Mouse (Mus musculus): Measurements from ENCODE around the gene Plekhm1.

Gene Plekhm1

DNA sequence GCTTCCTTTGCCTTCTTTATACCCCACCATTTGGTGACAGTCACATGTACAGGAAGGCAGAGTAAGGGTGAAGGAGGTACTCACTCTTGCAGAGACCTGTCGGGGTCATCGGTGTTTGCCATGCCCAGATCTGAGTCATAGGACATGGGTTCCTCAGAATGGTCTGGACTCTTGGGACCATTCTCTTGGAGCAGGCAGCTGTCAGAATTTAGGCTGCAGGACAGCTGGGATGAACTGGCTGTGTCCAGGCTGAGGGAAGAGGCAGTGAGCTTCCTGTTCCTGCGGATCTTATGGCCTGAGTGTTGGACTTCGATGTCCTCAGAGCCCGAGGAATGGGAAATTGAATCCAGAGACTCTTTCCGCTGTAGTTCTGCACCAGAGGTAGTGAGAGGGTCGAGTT is 17.9 kb downstream of the Plekhm1 start:
- no peak for DNase-seq (ENCODE audit: low read depth)

DNA sequence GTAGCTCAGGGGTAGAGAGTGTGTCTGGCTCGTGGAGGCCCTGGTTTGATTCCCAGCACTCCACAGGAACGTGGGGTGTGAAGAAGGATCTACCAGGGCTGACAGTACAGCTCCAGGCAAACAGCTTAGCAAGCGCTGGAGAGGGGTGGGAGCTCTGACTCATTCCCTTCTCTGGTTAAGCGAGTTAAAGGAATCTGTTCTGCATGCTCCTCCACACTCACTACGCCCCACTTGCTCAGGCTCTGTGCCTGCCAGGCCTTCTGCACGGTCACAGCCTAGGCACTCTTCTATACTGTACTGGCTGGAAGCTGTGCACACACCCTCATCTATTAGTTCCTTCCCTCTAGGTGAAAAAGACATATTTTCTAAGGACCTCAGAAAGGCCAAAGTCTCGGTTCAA is 18.5 kb downstream of the Plekhm1 start:
- no peak for DNase-seq (ENCODE audit: low read depth)

DNA sequence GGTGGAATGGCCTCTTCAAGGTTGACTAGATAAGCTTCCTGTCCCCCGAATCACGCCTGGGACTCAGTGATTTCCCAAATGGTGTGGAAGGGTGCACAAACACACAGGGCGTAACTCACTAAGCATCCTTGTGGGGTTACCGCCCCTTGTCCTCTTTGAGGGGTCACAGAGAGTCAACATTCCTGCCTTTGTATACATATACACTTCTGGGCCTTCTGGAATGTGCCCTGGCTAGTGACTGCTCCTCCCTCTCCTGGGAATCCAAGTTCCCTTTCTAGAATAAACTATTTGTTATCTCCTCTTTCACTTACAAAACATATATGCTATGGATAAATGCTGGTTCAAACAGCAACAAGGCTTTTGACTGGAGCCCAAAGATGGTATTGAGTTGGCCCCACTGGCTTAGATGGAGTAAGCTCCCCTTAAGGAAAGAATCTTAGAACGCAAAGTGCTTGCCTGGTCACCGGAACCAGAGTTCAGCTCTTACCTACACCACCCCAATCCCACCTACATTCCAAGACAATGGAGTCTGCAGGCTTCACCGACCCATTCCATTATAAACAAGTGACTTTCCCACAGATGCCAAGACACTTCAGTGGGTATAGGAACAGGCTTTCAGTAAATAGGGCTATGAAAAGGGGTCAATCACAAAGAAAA is 24.5 kb downstream of the Plekhm1 start:
- no peak for DNase-seq (ENCODE audit: low read depth)

DNA sequence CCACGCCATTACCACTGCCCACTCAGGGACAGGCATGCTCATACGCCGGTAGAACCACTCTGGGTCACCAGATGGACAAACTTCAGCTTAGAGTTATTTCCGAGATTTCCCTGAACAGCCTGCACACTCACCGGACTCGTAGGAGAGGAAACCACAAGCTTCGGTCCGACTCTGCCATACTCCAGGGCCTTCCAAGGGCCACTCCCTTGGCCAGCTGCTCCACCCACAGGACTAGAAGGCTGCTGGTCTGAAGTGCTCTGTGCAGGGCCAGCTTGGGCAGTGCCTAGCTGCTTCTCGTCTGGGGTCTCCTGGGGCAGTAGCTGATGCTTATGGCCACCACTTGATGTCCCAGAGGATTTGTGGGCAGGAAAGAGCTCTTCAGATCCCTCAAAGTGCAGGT is 25.7 kb downstream of the Plekhm1 start:
- no peak for DNase-seq (ENCODE audit: low read depth)

DNA sequence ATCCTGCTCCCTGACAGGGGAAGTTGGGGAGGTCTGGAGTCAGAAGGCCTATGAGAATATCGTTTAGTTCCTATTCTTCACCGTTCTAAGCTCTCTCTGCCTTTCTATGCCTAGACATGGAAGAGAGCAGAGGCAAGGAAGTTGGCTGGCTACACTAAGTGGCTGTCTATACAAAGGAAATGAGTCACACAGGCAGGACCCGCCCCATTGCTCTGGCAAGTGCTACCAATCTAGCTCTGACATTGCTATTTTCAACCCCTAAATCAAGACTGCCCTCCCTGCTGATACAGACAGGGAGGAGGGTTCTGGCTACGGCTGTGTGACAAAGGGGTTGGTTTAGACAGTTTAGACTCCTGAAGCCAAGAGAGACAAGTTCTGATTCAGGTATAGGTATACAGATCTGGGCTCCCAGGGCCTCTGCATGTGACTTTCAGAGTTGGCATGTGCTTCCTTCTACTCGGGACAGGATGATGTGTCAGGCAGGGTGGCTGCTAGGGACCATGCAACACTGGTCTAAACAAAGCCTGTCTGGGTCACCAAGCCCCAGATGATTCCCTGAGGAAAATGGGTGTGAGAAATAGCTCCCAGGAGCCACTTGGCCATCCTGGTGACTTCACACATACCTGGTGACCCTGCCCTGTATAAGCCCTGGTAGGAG is 30.4 kb downstream of the Plekhm1 start:
- DNase-seq (ENCODE audit: low read depth): peak; percentile 87

DNA sequence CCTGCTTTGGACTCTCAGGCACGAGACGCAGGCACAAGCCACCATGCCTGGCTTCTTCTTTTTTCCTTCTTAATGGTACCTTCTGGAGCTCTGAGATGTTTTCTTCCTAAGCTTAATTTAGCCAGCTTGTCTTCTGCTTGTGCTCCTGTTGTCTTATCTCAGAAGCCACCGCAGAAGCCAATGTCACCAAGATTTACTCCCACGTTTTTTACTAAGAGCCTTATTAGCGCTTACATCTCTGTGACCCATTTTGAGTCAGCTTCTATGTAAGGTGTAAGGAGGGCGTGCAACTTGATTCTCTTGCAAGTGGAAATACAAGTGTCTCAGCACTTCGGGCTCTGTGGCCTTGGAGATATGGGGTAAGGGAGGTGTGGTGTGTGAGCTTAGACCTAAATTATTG is 31.0 kb downstream of the Plekhm1 start:
- DNase-seq (ENCODE audit: low read depth): no peak

DNA sequence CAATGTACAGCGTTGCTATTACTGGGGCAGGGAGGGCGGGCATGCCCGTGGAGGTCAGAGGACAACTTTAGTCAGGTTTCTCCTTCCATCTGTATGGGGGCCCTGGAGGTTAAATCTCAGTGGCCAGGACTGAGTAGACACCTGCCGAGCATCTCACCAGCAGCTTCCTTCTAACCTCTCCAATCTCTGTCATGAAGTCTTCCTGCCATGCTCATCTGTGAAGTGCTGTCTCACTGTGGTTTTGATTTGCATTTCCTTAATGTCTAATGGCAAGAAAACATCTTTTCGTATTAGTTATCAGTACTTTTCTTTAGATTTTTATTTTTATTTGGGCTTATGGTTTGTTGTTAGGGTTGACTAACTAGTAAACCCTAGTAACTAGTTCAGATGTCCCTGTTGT is 32.0 kb downstream of the Plekhm1 start:
- DNase-seq (ENCODE audit: low read depth): no peak

DNA sequence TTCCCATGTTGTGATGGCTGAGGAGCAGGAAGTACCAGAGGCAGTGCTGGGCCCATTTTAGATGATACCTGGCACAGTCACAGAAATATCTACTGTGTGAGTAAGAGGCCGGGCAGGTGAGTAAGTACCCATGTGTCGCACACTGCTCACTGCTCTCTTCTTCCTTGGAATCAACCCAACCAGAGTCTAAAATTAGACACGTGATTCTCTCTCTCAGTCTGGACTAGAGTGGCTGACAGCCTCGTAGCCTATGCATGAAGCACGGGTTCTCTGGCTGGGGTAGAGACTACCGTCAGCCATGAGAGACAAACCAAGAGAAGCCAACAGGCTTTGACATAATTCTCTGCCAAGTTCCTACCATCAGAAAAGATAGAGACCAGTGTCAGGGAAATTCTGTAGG is 34.1 kb downstream of the Plekhm1 start:
- no peak for DNase-seq (ENCODE audit: low read depth)

DNA sequence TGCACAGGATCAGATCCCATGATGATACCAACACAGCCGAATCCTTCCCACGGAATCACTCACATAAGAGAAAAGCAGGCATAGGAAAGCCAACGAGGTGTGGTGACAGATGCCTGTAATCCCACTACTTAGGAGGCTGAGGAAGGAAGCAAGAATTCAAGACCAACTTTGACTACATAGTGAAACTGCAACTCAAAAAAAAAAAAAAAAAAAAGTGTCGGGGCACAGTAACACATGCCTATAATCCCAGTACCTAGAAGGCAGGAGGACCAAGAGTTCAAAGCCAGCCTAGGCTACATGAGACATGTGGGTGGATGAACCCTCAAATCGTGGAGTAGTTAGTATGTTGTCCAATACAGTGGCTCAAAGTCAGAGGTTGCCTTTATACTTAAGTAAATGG is 36.7 kb downstream of the Plekhm1 start:
- no peak for DNase-seq (ENCODE audit: low read depth)

DNA sequence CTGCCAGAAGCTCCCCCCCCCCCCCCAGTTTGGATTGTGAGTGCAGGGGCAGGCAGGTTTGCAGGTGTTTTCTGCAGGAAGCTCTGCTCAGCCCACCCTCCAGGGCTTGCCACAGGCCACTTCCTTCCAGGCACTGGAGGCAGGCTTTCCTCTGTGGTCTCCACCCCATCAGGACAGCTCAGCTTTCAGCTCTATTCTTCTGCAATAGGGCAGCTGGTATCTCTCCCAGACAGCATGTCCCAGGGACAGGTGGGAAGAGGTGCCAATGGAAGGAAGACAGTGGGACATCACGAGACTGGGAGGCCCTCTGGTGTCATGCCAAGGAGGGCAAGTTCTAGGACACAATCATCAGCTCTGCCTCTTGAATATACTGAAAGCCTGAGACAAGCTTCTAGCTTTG is 37.2 kb downstream of the Plekhm1 start:
- DNase-seq (ENCODE audit: low read depth): no peak

DNA sequence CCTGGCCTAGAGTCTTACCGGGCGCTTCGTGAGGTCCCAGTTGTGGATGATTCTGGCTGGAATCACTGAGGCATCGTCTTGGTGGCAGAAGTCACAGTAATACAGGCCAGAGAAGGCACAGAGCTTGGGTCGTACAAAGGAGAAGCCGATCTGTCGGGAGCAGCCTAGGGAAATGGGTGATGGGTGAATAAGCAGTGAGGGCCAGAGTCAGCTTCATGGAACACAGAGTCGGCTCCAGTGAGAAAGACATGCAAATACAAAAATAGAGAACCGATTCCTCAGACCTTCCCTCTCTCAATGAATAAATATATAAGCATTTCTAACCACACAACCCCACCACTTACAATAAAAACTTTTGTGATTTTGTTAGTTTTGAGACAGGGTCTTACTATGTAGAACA is 38.6 kb downstream of the Plekhm1 start:
- DNase-seq (ENCODE audit: low read depth): no peak

DNA sequence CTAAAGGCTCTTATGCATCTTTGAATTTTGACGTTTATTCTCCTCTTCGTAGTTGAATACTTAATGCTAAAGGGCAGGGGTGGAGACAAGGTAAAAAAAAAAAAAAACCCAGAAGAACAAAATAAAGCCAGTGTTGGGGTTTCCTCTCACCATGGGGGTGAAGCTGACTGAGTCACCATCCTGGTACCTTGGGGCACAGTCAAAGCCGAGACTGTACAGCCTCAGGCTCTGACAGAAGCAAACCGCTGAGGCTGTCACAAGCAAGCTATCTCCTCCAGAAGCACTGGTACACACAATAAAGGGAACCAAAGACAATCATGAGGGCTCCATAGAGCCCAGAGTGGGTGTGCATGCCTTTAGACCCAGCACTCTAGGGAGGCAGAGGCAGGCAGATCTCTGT is 39.9 kb downstream of the Plekhm1 start:
- DNase-seq (ENCODE audit: low read depth): no peak

DNA sequence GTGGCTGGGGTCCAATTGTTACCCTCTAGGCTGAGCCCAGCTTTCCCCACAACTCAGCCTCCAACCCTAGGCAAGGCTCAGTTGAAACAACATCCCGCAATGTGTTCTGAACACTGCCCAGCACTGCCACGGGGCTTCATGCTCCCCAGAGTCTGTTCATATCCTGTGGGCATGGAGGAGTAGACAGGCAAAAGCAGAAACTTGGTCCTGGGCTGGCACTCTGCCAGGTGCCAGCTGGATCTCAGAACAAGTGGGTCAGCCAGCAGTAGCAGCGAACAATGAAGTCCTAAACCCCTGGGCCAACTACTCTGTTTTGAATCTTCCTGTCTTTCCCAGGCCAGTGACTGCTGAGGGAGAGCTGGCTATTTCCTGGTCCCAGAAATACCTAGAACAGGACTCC is 40.4 kb downstream of the Plekhm1 start:
- DNase-seq (ENCODE audit: low read depth): no peak

DNA sequence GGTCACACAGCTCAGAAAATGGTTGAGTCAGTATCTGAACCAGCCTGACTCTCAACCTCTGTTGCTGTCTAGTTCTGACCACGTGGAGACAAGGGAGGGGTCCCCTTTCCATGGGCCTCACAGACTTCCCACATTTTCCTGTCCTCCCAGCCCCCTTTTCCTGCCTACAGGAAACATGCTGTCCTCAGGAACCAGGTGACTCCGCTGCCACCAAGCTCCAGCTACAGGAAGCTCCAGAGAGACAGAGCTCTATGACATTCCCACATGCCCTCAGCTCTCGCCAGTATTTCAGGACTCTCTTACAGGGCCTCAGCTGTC is 41.3 kb downstream of the Plekhm1 start:
- DNase-seq (ENCODE audit: low read depth): no peak

DNA sequence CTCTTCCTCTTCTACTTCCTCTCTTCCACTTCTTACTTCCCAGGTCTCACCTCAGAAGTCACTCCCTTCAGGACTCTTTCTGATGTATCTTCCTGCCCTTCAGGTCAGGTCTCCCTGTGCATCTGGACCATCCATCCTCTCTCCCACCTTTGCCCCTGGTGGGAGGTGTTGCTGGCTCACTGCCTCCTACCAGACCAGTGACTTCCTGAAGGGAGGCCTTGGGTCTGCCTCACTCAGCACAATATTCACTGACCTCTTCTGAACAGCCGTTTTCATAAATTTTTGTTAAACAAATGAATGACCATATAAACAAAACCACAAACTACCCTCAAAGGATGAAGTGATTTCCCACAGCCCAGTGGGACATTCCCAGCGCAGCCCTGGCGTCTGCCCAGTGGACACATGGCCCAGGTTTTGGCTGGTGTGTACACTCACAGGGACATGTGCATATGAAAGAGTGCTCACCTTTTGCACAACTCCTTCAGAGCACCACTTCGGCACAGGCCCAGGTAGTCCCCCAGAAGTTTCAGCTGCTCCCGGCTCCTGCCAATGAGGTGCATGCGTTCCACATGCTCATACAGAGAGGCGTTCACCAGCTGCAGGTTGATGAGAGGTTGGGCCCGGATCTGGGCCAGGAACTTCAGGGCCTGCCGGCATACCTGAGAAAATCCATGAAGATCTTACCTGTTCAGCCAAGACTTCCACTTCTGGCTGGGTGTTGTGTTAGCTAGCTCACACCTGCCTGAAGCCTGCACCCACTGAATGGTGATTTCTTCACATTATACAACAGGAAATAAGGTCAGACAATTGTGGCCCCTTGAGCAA is 41.9 kb downstream of the Plekhm1 start:
- no peak for DNase-seq (ENCODE audit: low read depth)

DNA sequence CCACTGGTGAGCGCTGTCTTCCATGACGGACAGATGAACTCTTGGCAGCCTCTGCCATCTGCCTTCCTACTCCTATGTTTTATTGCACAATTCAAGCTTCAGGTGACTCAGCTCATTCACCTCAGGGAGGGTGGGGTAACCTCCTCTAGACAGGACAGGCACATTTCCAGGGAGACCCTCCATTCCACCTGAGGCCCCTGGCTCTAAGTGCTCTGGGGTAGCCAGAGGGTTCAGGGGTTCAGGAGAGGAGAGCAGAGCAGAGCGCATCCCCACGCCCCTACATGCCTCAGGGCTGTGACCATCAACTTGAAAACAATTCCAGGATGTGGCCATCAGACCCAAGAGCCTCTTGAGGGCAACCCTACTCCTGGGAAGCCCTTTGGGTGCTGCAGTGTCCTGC is 47.0 kb downstream of the Plekhm1 start:
- DNase-seq (ENCODE audit: low read depth): no peak

DNA sequence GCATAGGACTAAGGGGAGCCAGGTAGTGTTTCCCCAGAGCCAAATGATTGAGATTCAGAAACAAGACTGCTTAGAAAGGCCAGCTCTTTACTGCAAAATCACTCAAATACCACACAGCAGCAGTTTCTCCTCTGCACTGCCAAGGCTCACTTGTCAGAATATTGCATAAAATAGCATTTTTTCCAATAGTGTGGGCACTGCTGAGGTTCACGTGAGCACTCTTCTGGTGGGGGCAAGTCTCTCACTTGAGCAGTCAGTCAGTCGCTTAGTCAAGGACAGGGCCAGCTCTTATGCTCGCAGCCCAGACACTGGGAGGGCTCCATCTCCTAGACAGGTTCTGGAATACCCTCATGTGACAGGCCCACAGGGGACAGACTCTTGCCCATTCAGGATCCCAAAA is 47.5 kb downstream of the Plekhm1 start:
- DNase-seq (ENCODE audit: low read depth): no peak

DNA sequence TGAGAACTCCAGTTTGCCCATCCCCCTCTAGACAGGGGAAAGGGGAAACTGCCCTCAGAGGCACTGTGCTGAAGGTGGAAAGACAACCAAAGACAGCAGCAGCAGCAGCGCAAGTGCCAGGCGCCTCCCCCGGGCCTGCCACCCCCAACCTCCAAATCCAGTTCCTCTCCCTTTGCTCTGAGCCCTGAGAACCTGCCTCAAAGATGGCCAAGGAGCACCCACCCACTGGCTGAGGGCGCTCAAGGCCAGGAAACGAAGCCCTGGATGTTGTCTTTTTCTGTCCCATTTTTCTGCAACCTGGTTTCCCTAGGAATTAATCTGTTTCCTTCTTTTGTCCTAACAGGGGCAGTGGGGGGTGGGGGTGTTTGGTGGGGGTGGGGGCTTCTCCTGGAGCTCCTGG is 48.2 kb downstream of the Plekhm1 start:
- DNase-seq (ENCODE audit: low read depth): no peak

DNA sequence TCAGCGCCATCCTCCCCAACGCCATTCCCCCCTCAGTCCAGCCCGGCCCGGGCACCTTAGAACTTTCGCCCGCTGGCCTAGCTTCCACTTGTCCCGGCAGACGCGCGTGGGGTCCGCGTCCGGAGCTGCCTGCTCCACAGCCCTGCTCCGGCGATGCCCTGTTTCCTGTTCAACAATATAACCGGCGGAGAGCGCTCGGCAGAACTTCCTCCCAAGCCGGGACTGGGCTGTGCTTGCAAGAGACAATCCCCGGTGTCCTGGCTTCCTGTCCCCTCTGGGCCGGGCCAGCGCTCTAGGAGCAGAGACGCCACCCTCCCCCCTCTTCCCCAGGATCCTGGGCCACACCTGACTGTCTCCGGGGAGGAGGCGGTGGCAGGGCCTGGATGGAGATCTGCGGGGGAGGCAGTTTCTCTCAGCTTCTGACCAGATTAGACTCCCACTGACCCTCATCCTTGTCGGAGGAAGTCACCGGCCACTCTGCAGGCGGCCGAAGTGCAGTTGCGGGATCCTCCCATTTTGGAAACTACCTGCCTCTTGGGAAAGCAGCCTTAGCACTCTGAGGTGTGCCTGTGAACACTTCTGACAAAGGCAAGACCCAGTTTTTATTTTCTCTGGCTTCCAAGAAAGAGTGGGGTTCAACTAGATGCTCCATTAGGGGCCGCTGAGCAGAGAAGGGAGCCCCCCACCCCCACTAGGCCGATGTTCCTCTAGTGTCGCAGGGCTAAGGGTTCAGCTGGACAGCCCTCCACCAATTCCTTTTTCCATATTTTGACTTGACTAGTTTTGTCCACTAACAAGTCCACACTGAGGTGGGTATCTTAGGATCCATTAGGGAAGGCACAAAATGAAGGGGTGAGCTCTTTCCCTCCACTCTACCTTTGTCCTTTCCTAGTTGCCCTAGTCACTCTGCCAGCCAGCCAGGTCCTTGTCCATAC is 49.0 kb downstream of the Plekhm1 start, which contains the start of gene Arhgap27:
TSS of gene Arhgap27 (minus strand) at position 479 of the 935 bp plus-strand sequence.
- no peak for DNase-seq (ENCODE audit: low read depth)

DNA sequence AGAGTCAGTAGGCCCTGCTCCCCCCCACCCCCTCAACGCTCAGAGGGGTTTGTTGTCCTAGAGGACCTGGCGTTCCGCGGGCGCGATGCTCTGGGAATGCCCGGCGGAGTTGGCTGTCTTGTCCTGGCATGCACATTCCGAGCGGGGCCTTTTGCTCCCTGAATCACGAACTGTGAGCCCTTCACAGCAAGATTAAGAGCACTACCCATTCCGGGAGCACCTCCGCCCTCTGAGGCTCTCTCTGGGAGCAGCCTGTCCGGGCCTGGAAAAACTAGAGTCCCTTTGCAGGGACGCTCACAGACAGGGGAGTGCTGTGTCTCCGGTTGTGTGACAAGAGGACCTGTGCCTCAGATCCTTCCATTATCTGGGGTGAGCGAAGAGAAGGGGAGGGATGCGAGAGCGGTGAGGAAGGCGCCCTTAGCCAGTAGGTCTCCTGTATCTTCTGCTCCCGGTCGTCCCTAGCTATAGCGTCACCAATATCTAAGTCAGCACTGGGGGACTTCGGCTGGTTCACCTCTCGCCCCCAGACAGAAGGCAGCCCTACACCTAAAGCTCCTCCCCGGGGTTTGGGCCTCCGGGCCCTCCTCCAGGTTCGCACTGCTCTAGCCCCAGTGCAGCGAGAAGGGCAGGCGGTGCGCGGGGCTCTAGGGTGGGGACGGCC is 49.8 kb downstream of the Plekhm1 start:
- DNase-seq (ENCODE audit: low read depth): no peak

DNA sequence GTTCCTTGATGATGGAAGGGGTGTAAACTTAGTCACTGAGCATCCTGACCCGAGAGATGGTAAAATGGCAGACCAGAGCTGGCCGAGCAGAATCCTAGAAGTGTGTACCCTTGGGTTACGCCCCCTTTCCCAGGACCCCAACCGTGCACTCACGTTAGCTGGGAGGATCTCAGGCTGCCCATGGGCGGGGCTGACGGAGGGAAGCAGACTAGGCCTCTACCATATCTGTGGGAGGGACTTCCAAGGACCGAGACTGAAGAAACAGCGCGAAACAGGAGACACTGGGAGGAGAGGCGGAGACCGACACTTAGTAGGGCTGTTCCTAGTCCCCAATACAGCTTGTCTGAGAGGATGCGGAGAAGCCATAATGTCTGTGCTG is 50.4 kb downstream of the Plekhm1 start:
- no peak for DNase-seq (ENCODE audit: low read depth)

Measured in fibroblast of lung, adult 2 months (primary cell).